Mouse (Mus musculus): ENCODE data around the gene Vps11.
"Not testable (repeated sequence)": the region's sequence is repeated elsewhere in the genome, so short reads cannot be mapped to it uniquely, and the experiment has no call there.

Vps11 gene

DNA sequence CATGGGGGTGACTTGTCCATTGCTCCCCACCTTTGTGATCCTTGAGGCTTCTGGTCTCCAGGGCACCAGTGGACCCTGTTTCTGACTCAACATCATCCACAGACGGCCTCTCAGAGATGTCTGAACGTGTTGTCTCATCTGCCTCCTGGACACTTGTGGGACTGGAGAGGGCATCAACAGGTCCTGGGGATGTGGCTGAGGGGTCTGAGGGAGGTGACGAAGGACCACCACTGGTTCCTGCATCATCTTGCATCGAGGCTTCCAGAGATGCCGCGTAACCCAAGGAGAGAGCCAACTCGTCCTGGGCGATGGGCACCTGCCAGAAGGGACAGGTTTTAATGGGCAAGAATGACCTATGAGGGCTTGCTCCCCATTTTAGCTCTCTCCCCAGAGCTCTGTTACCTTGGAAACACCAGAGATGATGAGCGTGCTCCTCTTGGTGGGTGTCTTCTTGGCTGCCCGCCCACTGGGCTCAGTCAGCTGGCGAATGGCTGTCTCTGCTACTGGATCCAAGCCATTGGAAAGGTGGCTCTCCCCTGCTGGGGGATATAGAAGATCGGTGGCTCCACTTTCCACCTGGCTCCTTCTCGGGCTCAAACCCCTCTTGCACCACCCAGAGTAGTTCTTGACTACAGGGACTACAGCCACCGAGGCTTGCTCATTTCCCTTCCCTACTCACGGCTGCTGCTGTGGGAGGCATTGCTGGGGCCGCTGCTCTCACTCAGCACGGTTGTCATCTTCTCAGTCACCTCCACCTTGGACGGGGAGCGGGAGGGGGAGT is 47.8 kb downstream of the Vps11 start:
- DNase-seq, result no peak

DNA sequence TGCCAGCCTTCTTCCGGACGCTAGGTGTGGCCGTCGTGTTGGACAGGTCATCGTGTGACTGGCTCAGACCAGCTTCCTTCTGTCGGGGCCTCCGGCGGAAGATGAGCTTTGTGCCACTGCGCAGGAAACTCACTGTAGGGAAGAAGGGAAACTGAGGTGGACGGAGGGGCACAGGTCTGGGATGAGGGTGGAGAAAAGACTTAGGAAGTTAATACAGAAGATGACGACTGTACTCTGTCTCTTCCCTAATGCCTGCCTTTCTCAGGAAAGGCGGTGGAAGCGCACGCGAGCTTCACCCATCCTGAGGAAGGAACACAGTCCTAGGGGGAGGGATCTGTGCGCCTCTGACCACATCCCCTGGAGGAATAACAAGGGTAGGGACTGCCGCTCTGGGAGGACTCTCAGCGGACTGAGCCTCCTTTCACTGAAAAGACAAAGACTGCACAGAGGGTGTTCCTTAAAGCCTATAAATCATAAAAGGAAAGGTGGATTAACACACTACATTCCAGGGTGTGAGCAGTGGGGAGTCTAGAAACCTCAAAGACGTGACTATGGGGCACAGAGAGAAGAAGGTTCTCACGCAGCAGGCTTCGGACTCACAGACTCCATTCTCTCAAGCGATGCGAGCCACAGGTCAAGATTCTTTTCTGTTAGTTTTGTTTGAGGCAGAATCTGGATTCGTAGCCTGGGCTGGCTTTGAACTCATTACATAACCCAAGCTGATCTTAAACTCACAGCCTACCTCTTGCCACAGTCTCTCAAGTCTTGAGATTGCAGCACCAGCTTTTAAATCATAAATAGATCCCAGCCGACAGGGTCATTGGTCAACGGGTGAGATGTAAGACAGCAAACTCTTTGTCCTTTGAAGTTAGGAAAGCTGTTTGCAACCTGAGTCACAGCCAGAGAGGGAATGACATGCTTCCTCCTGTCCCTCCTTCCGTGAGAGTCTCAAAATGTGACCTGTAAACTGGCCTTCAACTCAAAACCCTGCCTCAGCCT is 50.0 kb downstream of the Vps11 start:
- DNase-seq, result no peak

- DNase-seq, result no peak
These were observed 50.7 kb downstream of the Vps11 start for GRCm38 (mm10) chr9:44310750-44311135.

GRCm38 (mm10) chr9:44309756-44310155 is 51.7 kb downstream of the Vps11 start:
- no peak for DNase-seq

DNA sequence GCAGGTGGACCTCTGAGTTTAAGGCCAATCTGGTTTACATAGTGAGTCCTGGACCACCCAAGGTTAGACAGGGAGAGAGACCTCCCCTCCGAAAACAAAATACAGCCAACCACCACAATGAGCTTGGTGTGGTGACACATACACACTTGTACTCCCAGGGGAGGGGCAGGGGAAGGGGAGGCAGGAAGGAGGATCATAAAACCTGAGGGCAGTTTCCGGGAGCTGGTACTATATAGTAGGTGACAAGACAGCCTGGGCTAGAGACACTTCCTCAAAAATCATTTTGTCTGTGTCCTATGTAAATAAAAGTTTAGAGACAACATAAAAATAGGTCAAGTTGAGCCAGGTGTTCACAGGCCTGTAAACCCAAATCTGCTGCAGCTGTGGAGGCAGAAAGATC is 54.2 kb downstream of the Vps11 start:
- peak; percentile 59 for DNase-seq

DNA sequence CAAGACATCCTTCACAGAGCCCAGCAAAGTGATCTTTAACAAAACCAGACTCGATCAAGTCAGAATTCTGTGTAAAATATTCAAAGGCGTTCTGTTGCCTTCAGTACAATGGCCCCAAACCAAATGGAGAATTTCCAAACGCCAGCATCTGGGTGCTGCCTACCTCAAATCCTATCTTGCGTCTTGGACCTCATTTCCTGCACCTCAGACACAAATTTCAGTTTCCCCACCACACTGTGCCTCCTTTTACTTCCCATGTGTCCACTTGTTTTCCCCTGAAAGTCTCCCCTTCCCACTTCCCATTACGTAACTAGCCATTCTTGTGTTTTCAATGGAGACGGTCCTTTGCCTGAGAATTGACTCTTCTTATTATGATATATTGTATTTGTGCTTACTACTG is 54.9 kb downstream of the Vps11 start:
- no peak for DNase-seq

- DNase-seq, result peak; percentile 97
These were observed 55.9 kb downstream of the Vps11 start, which contains the start of gene Hinfp for GRCm38 (mm10) chr9:44305466-44306079. Gene Hinfp (minus strand): TSS chr9:44305671.

DNA sequence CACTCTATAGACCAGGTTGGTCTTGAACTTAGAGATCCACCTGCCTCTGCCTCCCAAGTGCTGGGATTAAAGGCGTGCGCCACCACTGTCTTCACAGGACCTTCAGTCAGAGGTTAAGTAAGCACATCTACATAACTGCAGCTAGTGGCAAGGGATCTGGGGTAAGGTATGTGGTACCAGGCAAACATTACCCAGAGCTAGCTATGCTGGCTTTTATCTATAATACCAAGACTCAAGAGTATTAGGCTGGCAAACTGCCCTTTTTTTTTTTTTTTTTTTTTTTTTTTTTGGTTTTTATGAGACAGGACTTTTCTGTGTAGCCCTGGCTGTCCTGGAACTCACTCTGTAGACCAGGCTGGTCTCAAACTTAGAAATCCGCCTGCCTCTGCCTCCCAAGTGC is 61.5 kb downstream of the Vps11 start:
- not testable (repeated sequence) for DNase-seq
